Mouse (Mus musculus) embryonic facial prominence, embryonic 12.5 days (tissue): ENCODE data around the gene Cd302. TPM values are rescaled to one million over a fixed set of nuclear protein-coding genes. Genes with fewer than 3 reads are reported as not detected.
A peak's percentile ranks its signal among the peaks of the same experiment; 100 is the strongest.

Experiments used
- ATAC-seq: fragments of 200-750 bp; cut with Nextera tagmentation; 2 replicates; pipeline ENCODE4 v1.8.0; 2017; ENCODE audit not compliant: insufficient number of reproducible peaks, insufficient read depth, low FRiP score, low TSS enrichment
- H3K27ac ChIP-seq: fragments of 300-500 bp; sonication (generic); 2 replicates; pipeline ENCODE4 v1.5.1; 2016; ENCODE audit warnings: mild to moderate bottlenecking
- H3K27me3 ChIP-seq: fragments of 300-500 bp; sonication (generic); 2 replicates; pipeline ENCODE4 v1.6.1; 2016; ENCODE audit warnings: mild to moderate bottlenecking, moderate library complexity
- H3K36me3 ChIP-seq: fragments of 300-500 bp; sonication (generic); 2 replicates; pipeline ENCODE4 v1.6.1; 2016; ENCODE audit warnings: mild to moderate bottlenecking
- H3K4me1 ChIP-seq: fragments of 300-500 bp; sonication (generic); 2 replicates; pipeline ENCODE4 v1.6.1; 2016
- H3K4me2 ChIP-seq: fragments of 300-500 bp; sonication (generic); replicated peaks from 2 replicates; pipeline ENCODE4 v1.6.1; 2016; ENCODE audit warnings: mild to moderate bottlenecking, moderate library complexity
- H3K4me3 ChIP-seq: fragments of 300-500 bp; sonication (generic); 2 replicates; pipeline ENCODE4 v1.5.1; 2016; ENCODE audit warnings: mild to moderate bottlenecking
- H3K9ac ChIP-seq: fragments of 300-500 bp; sonication (generic); 2 replicates; pipeline ENCODE4 v1.6.1; 2016; ENCODE audit warnings: mild to moderate bottlenecking, moderate library complexity
- H3K9me3 ChIP-seq: fragments of 300-500 bp; sonication (generic); 2 replicates; pipeline ENCODE4 v1.6.1; 2016; ENCODE audit warnings: mild to moderate bottlenecking, moderate library complexity
- WGBS: fragments of 180-500 bp; shearing (Covaris S2); methylation state at CpG from one replicate; pipeline ENCODE4 v1.1.7; 2016; 5-methylcytosine and 5-hydroxymethylcytosine counted together
- polyA plus RNA-seq: library from polyadenylated mRNA; unstranded; fragments of >200 nt; fragmentation: Nextera tagmentation; extraction: Ambion mirVana; gene quantifications from 2 replicates; pipeline ENCODE4 v1.2.1, GENCODE M21; 2016

Cd302 gene
- polyA plus RNA-seq: 34.2 and 37.9 TPM in 2 replicates

GRCm38 (mm10) chr2:60284467-60284821, at the start of gene Cd302:
TSS of gene Cd302 (minus strand) at chr2:60284488.
- no peaks in the 10 kb centered on the region for H3K36me3 ChIP-seq
- H3K9ac ChIP-seq: peak within 1 kb of the TSS; percentile 47
- peak within 1 kb of the TSS; percentile 47 for H3K4me3 ChIP-seq
- no peaks in the 10 kb centered on the region for H3K27me3 ChIP-seq
- ATAC-seq: no peak
- no peak within 1 kb of the TSS; the same call in 1 of the 2 replicates for H3K27ac ChIP-seq
- peak within 1 kb of the TSS; percentile 75 for H3K4me2 ChIP-seq
- H3K9me3 ChIP-seq: no peaks in the 10 kb centered on the region
- 61% methylated on average over 4 of the region's 4 CpGs for WGBS
- no peaks in the 10 kb centered on the region; the same call in 1 of the 2 replicates for H3K4me1 ChIP-seq

- Histone ChIP-seq H3K27ac (no peak overlapping the region), H3K36me3 (no peaks in the 10 kb centered on the region), H3K4me2 (no peak overlapping the region), H3K9me3 (no peaks in the 10 kb centered on the region), H3K4me3 (no peak overlapping the region), H3K4me1 (no peaks in the 10 kb centered on the region), H3K27me3 (no peaks in the 10 kb centered on the region), H3K9ac (no peak overlapping the region)
- 94% methylated on average over 10 of the region's 10 CpGs for WGBS
- no peak for ATAC-seq
Observed at GRCm38 (mm10) chr2:60328641-60329040, 44.4 kb upstream of the Cd302 start.

GRCm38 (mm10) chr2:60327581-60327980, 43.3 kb upstream of the Cd302 start:
- Histone ChIP-seq H3K9me3 (no peaks in the 10 kb centered on the region), H3K27me3 (no peaks in the 10 kb centered on the region), H3K4me1 (no peaks in the 10 kb centered on the region), H3K27ac (no peak overlapping the region), H3K4me3 (no peak overlapping the region), H3K36me3 (no peaks in the 10 kb centered on the region), H3K9ac (no peak overlapping the region), H3K4me2 (no peak overlapping the region)
- no peak for ATAC-seq
- 86% methylated on average over 11 of the region's 11 CpGs for WGBS

- no peak overlapping the region for H3K9ac ChIP-seq
- no peak overlapping the region for H3K4me3 ChIP-seq
- no peak overlapping the region for H3K4me2 ChIP-seq
- 91% methylated on average over 7 of the region's 7 CpGs for WGBS
- no peak overlapping the region for H3K27ac ChIP-seq
- no peaks in the 10 kb centered on the region for H3K36me3 ChIP-seq
- no peaks in the 10 kb centered on the region for H3K4me1 ChIP-seq
- H3K9me3 ChIP-seq: no peaks in the 10 kb centered on the region
- no peak for ATAC-seq
- H3K27me3 ChIP-seq: no peaks in the 10 kb centered on the region
Observed at GRCm38 (mm10) chr2:60326948-60327347, 42.7 kb upstream of the Cd302 start.

- H3K4me2 ChIP-seq: no peak overlapping the region
- no peak overlapping the region for H3K9ac ChIP-seq
- no peaks in the 10 kb centered on the region for H3K36me3 ChIP-seq
- no peak overlapping the region for H3K4me3 ChIP-seq
- H3K4me1 ChIP-seq: no peaks in the 10 kb centered on the region
- H3K27me3 ChIP-seq: no peaks in the 10 kb centered on the region
- WGBS: 78% methylated on average over 5 of the region's 5 CpGs
- no peak overlapping the region for H3K27ac ChIP-seq
- no peaks in the 10 kb centered on the region for H3K9me3 ChIP-seq
- no peak for ATAC-seq
Observed at GRCm38 (mm10) chr2:60323411-60323810, 39.1 kb upstream of the Cd302 start.

GRCm38 (mm10) chr2:60322031-60322726, 37.9 kb upstream of the Cd302 start:
- H3K27ac ChIP-seq: no peak overlapping the region
- no peaks in the 10 kb centered on the region for H3K36me3 ChIP-seq
- no peaks in the 10 kb centered on the region for H3K27me3 ChIP-seq
- no peaks in the 10 kb centered on the region for H3K4me1 ChIP-seq
- H3K9ac ChIP-seq: no peak overlapping the region
- no peak overlapping the region for H3K4me3 ChIP-seq
- no peak overlapping the region for H3K4me2 ChIP-seq
- 48% methylated on average over 6 of the region's 6 CpGs for WGBS
- ATAC-seq: no peak
- H3K9me3 ChIP-seq: no peaks in the 10 kb centered on the region

- no peaks in the 10 kb centered on the region for H3K4me1 ChIP-seq
- no peaks in the 10 kb centered on the region for H3K36me3 ChIP-seq
- no peak for ATAC-seq
- WGBS: 70% methylated on average over 4 of the region's 4 CpGs
- no peak overlapping the region for H3K4me2 ChIP-seq
- no peak overlapping the region for H3K27ac ChIP-seq
- H3K9me3 ChIP-seq: no peaks in the 10 kb centered on the region
- no peaks in the 10 kb centered on the region for H3K27me3 ChIP-seq
- no peak overlapping the region for H3K4me3 ChIP-seq
- no peak overlapping the region for H3K9ac ChIP-seq
Observed at GRCm38 (mm10) chr2:60303796-60304195, 19.5 kb upstream of the Cd302 start.

GRCm38 (mm10) chr2:60299323-60299722, 15.0 kb upstream of the Cd302 start:
- Histone ChIP-seq H3K9ac (no peak overlapping the region), H3K27me3 (no peaks in the 10 kb centered on the region), H3K4me1 (no peaks in the 10 kb centered on the region), H3K4me3 (no peak overlapping the region), H3K36me3 (no peaks in the 10 kb centered on the region), H3K4me2 (no peak overlapping the region), H3K9me3 (no peaks in the 10 kb centered on the region), H3K27ac (no peak overlapping the region)
- no peak for ATAC-seq
- 92% methylated on average over 2 of the region's 2 CpGs for WGBS

GRCm38 (mm10) chr2:60298266-60298665, 14.0 kb upstream of the Cd302 start:
- Histone ChIP-seq H3K4me3 (no peak overlapping the region), H3K4me2 (no peak overlapping the region), H3K9ac (no peak overlapping the region), H3K36me3 (no peaks in the 10 kb centered on the region), H3K27ac (no peak overlapping the region), H3K27me3 (no peaks in the 10 kb centered on the region), H3K4me1 (no peaks in the 10 kb centered on the region), H3K9me3 (no peaks in the 10 kb centered on the region)
- ATAC-seq: no peak
- whole genome bisulfite sequencing: 65% methylated on average over 3 of the region's 3 CpGs

GRCm38 (mm10) chr2:60291381-60291780, 7.1 kb upstream of the Cd302 start:
- Histone ChIP-seq H3K36me3 (no peaks in the 10 kb centered on the region), H3K27me3 (no peaks in the 10 kb centered on the region), H3K4me2 (no peak overlapping the region), H3K4me3 (no peak overlapping the region), H3K27ac (no peak overlapping the region), H3K9ac (no peak overlapping the region), H3K9me3 (no peaks in the 10 kb centered on the region), H3K4me1 (no peaks in the 10 kb centered on the region)
- no peak for ATAC-seq
- 77% methylated on average over 4 of the region's 4 CpGs for WGBS

GRCm38 (mm10) chr2:60289451-60289850, 5.2 kb upstream of the Cd302 start:
- no peak for ATAC-seq
- WGBS: 78% methylated on average over 1 of the region's 1 CpGs

GRCm38 (mm10) chr2:60288606-60289005, 4.3 kb upstream of the Cd302 start:
- ATAC-seq: no peak
- H3K4me3 ChIP-seq: no peak overlapping the region
- no peak overlapping the region for H3K9ac ChIP-seq
- no peaks in the 10 kb centered on the region for H3K9me3 ChIP-seq
- WGBS: 83% methylated on average over 4 of the region's 4 CpGs
- no peak overlapping the region for H3K4me2 ChIP-seq
- H3K27ac ChIP-seq: no peak overlapping the region
- no peaks in the 10 kb centered on the region for H3K36me3 ChIP-seq
- H3K27me3 ChIP-seq: no peaks in the 10 kb centered on the region
- H3K4me1 ChIP-seq: no peaks in the 10 kb centered on the region; the same call in 1 of the 2 replicates

More at GRCm38 (mm10) chr2:60289451-60289850, 5.2 kb upstream of the Cd302 start:
- Histone ChIP-seq H3K4me3 (no peak overlapping the region), H3K9me3 (no peaks in the 10 kb centered on the region), H3K4me1 (no peaks in the 10 kb centered on the region), H3K36me3 (no peaks in the 10 kb centered on the region), H3K9ac (no peak overlapping the region), H3K27ac (no peak overlapping the region), H3K27me3 (no peaks in the 10 kb centered on the region), H3K4me2 (no peak overlapping the region)
